Mouse (Mus musculus) ES-E14 (cell line): ENCODE results near the gene Pitpnm2. TPM values are rescaled to one million over a fixed set of nuclear protein-coding genes. Genes with fewer than 3 reads are reported as not detected.

ENCODE experiments used
- DNase-seq: peaks from one replicate; pipeline ENCODE4 v3.0.0-alpha.2; 2013; ENCODE audit warnings: low read depth, low spot score
- H3K27ac ChIP-seq: 2 replicates; pipeline ENCODE4 v1.5.1; 2012; ENCODE audit warnings: low read depth, mild to moderate bottlenecking, low read length, moderate library complexity, mixed read lengths; ENCODE audit not compliant: poor library complexity, insufficient read depth, severe bottlenecking
- H3K36me3 ChIP-seq: 2 replicates; pipeline ENCODE4 v1.6.1; 2012; ENCODE audit warnings: mild to moderate bottlenecking, low read length, moderate library complexity, mixed read lengths; ENCODE audit not compliant: control insufficient read depth, poor library complexity, insufficient read depth, severe bottlenecking
- H3K4me1 ChIP-seq, 2 experiments: fragments of 150-350 bp in 1 of 2; sonication (generic) in 1 of 2; 2 replicates each; pipeline ENCODE4 v1.6.1; 2012; ENCODE audit warnings: low read length in 2 of 2, mild to moderate bottlenecking in 1 of 2, mixed read lengths in 1 of 2; ENCODE audit not compliant: control insufficient read depth in 2 of 2, insufficient read depth in 2 of 2, poor library complexity in 1 of 2
- H3K4me3 ChIP-seq, 2 experiments: fragments of 150-350 bp in 1 of 2; sonication (generic) in 1 of 2; 2 replicates each; pipeline ENCODE4 v1.5.1; 2012; ENCODE audit warnings: low read length in 2 of 2, low read depth in 1 of 2, mild to moderate bottlenecking in 1 of 2, mixed read lengths in 1 of 2; ENCODE audit not compliant: insufficient read depth in 1 of 2, poor library complexity in 1 of 2, severe bottlenecking in 1 of 2
- H3K9ac ChIP-seq: 2 replicates; pipeline ENCODE4 v1.6.1; 2012; ENCODE audit warnings: low read depth, mild to moderate bottlenecking, low read length, mixed read lengths; ENCODE audit not compliant: poor library complexity, insufficient read depth, severe bottlenecking
- H3K9me3 ChIP-seq: fragments of 150-350 bp; sonication (generic); 2 replicates; pipeline ENCODE4 v1.6.1; 2012; ENCODE audit warnings: low read depth, mild to moderate bottlenecking, low read length; ENCODE audit not compliant: control insufficient read depth, insufficient read depth
- CHD2 ChIP-seq: IDR thresholded peaks from 2 replicates; pipeline ENCODE4 v1.6.1; 2014; ENCODE audit warnings: mild to moderate bottlenecking, low read depth, low read length, inconsistent platforms
- HCFC1 ChIP-seq: IDR thresholded peaks from 2 replicates; pipeline ENCODE4 v1.6.1; 2012; ENCODE audit warnings: low read length, inconsistent platforms, borderline replicate concordance; ENCODE audit not compliant: insufficient read depth
- MAFK ChIP-seq: IDR thresholded peaks from 2 replicates; pipeline ENCODE4 v1.6.1; 2014; ENCODE audit warnings: mild to moderate bottlenecking, low read depth, low read length, inconsistent platforms; ENCODE audit not compliant: insufficient read depth
- ZC3H11A ChIP-seq: IDR thresholded peaks from 2 replicates; pipeline ENCODE4 v1.6.1; 2012; ENCODE audit warnings: low read depth, mild to moderate bottlenecking, inconsistent platforms, low read length, borderline replicate concordance
- ZNF384 ChIP-seq: IDR thresholded peaks from 2 replicates; pipeline ENCODE4 v1.6.1; 2012; ENCODE audit warnings: low read depth, low read length, inconsistent platforms
- in situ Hi-C, 2 experiments: fragments of 600-800 bp; cut with MboI; formaldehyde crosslinking; loops; one replicate each; pipeline ENCODE4 v1.15.1; 2025; ENCODE audit warnings: low sequenced_read_pairs in 2 of 2, inconsistent platforms in 1 of 2; ENCODE audit not compliant: unreplicated experiment in 2 of 2
- total RNA-seq: library from RNA; depleted of rRNA; stranded (reverse); fragments of 300-350 nt; gene quantifications from 2 replicates; pipeline ENCODE4 v1.2.3, GENCODE M21; 2012

Gene Pitpnm2
- total RNA-seq, 1 experiment = 6.6 TPM

GRCm38 (mm10) chr5:124287616-124288247 lies 38.2 kb upstream of the Pitpnm2 start:
- no peak for DNase-seq
- H3K27ac ChIP-seq = no peak overlapping the region
- H3K9me3 ChIP-seq = no peaks in the 10 kb centered on the region
- TF ChIP-seq HCFC1 = no peak
- H3K4me3 ChIP-seq = no peak overlapping the region
- in situ Hi-C loops = no loop called here
- H3K9ac ChIP-seq = no peak overlapping the region
- no peaks in the 10 kb centered on the region for H3K4me1 ChIP-seq
- H3K36me3 ChIP-seq = peaks cover 22% of the 10 kb centered on the region

- Histone ChIP-seq H3K4me3 (no peak overlapping the region), H3K9me3 (no peaks in the 10 kb centered on the region), H3K27ac (no peak overlapping the region), H3K4me1 (no peaks in the 10 kb centered on the region; a peak in 1 of 4 replicates), H3K36me3 (peaks cover 14% of the 10 kb centered on the region), H3K9ac (no peak overlapping the region)
- DNase-seq = no peak
- in situ Hi-C loops = no loop called here
- no peak for TF ChIP-seq ZC3H11A
- TF ChIP-seq CHD2 = no peak
- TF ChIP-seq HCFC1 = no peak
- no peak for TF ChIP-seq ZNF384
- TF ChIP-seq MAFK = no peak
These were observed 34.8 kb upstream of the Pitpnm2 start for GRCm38 (mm10) chr5:124284330-124284729.

- Histone ChIP-seq H3K36me3 (peaks cover 17% of the 10 kb centered on the region), H3K9me3 (no peaks in the 10 kb centered on the region), H3K27ac (no peak overlapping the region), H3K4me1 (no peaks in the 10 kb centered on the region; a peak in 1 of 4 replicates), H3K4me3 (no peak overlapping the region), H3K9ac (no peak overlapping the region)
- DNase-seq = no peak
- in situ Hi-C loops = no loop called here
- TF ChIP-seq CHD2 = no peak
- no peak for TF ChIP-seq MAFK
- no peak for TF ChIP-seq ZC3H11A
- TF ChIP-seq ZNF384 = no peak
- no peak for TF ChIP-seq HCFC1
These were observed 33.3 kb upstream of the Pitpnm2 start for GRCm38 (mm10) chr5:124282854-124283253.

GRCm38 (mm10) chr5:124270226-124270625 lies 20.7 kb upstream of the Pitpnm2 start:
- no peak for DNase-seq
- H3K9me3 ChIP-seq = peaks cover 15% of the 10 kb centered on the region
- no peak overlapping the region for H3K9ac ChIP-seq
- H3K4me1 ChIP-seq = no peaks in the 10 kb centered on the region
- no peak for TF ChIP-seq HCFC1
- TF ChIP-seq ZNF384 = no peak
- TF ChIP-seq ZC3H11A = no peak
- no peak for TF ChIP-seq MAFK
- no peak for TF ChIP-seq CHD2
- H3K27ac ChIP-seq = no peak overlapping the region
- H3K36me3 ChIP-seq = peaks cover 12% of the 10 kb centered on the region
- in situ Hi-C loops = no loop called here
- no peak overlapping the region for H3K4me3 ChIP-seq

GRCm38 (mm10) chr5:124269661-124270060 lies 20.1 kb upstream of the Pitpnm2 start:
- Histone ChIP-seq H3K36me3 (peaks cover 9% of the 10 kb centered on the region), H3K9me3 (peaks cover 15% of the 10 kb centered on the region), H3K4me3 (no peak overlapping the region), H3K9ac (no peak overlapping the region), H3K27ac (no peak overlapping the region), H3K4me1 (no peaks in the 10 kb centered on the region)
- in situ Hi-C loops = no loop called here
- TF ChIP-seq MAFK (no peak), CHD2 (no peak), ZNF384 (no peak), ZC3H11A (no peak), HCFC1 (no peak)
- DNase-seq = no peak
